Mouse (Mus musculus): Measurements from ENCODE around the gene Ptprd.
A peak's percentile ranks its signal among the peaks of the same experiment; 100 is the strongest.

Gene Ptprd

GRCm38 (mm10) chr4:76583025-76583424 lies 1628.7 kb downstream of the Ptprd start:
- DNase-seq = no peak

- no peak for DNase-seq
These were observed 1645.8 kb downstream of the Ptprd start for GRCm38 (mm10) chr4:76566006-76566405.

- DNase-seq = no peak
These were observed 1670.0 kb downstream of the Ptprd start for GRCm38 (mm10) chr4:76541769-76542168.

GRCm38 (mm10) chr4:76532926-76533325 lies 1678.8 kb downstream of the Ptprd start:
- no peak for DNase-seq

- DNase-seq = peak; percentile 41
These were observed 1686.5 kb downstream of the Ptprd start for GRCm38 (mm10) chr4:76525281-76525680.

GRCm38 (mm10) chr4:76503279-76503601 lies 1708.5 kb downstream of the Ptprd start:
- DNase-seq = peak; percentile 4

GRCm38 (mm10) chr4:76502575-76503278 lies 1709.0 kb downstream of the Ptprd start:
- DNase-seq = no peak

GRCm38 (mm10) chr4:76485848-76486247 lies 1725.9 kb downstream of the Ptprd start:
- DNase-seq = peak; percentile 3

GRCm38 (mm10) chr4:76468366-76469100 lies 1743.2 kb downstream of the Ptprd start:
- DNase-seq = no peak

- no peak for DNase-seq
These were observed 1747.1 kb downstream of the Ptprd start for GRCm38 (mm10) chr4:76464682-76465081.

GRCm38 (mm10) chr4:76461336-76461735 lies 1750.4 kb downstream of the Ptprd start:
- DNase-seq = no peak

GRCm38 (mm10) chr4:76460556-76460955 lies 1751.2 kb downstream of the Ptprd start:
- DNase-seq = no peak

- DNase-seq = no peak
These were observed 1752.1 kb downstream of the Ptprd start for GRCm38 (mm10) chr4:76459621-76460020.

- no peak for DNase-seq
These were observed 1759.5 kb downstream of the Ptprd start for GRCm38 (mm10) chr4:76452286-76452685.

- peak; percentile 60 for DNase-seq
These were observed 1760.7 kb downstream of the Ptprd start for GRCm38 (mm10) chr4:76451019-76451552.

GRCm38 (mm10) chr4:76450351-76451018 lies 1761.3 kb downstream of the Ptprd start:
- DNase-seq = peak; percentile 74

GRCm38 (mm10) chr4:76449466-76450350 lies 1762.1 kb downstream of the Ptprd start:
- peak; percentile 89 for DNase-seq

- no peak for DNase-seq
These were observed 1762.9 kb downstream of the Ptprd start for GRCm38 (mm10) chr4:76448678-76449465.

- no peak for DNase-seq
These were observed 1764.4 kb downstream of the Ptprd start for GRCm38 (mm10) chr4:76447396-76447795.

GRCm38 (mm10) chr4:76444778-76445177 lies 1767.0 kb downstream of the Ptprd start:
- DNase-seq = no peak

GRCm38 (mm10) chr4:76443553-76443952 lies 1768.2 kb downstream of the Ptprd start:
- DNase-seq = no peak

All from cerebellum, adult 11-12 months (tissue).